8 mouse cellular contexts compared by ENCODE assay signal in genomic region chr3:88553525-88553879, GRCm38 (mm10). TPM values are rescaled to one million over a fixed set of nuclear protein-coding genes. Genes with fewer than 3 reads are reported as not detected.
A peak's percentile ranks its signal among the peaks of the same experiment; 100 is the strongest.
DNase-seq lines count a peak whose midpoint lies in the region; ATAC-seq and TF ChIP-seq lines count a peak whose summit lies in the region.

Ubqln4 (plus strand) TSS chr3:88553758.

- peak; percentile 91 for DNase-seq in CD4-positive helper T cell, adult 2 months (ENCODE audit: low read depth, low spot score)
- DNase-seq in brain, adult 2 months (ENCODE audit: low read depth, low spot score) = peak; percentile 94
- peak; percentile 98 for DNase-seq in forebrain, embryonic 11.5 days (ENCODE audit: low spot score)
- peak; percentile 89 to 94 for DNase-seq in kidney, postnatal 25 days
- peak; percentile 71 to 80 (median 73) for DNase-seq in liver, embryonic 14.5 days (ENCODE audit: low read depth in 3 of 3, low spot score in 3 of 3)
- DNase-seq in neural tube, embryonic 10.5 days (ENCODE audit: extremely low spot score, low spot score) = peak; percentile 97

- peak within 1 kb of the TSS; percentile 92 for H3K9ac ChIP-seq in forebrain, embryonic 11.5 days (ENCODE audit: low read length)
- peak within 1 kb of the TSS; percentile 81 for H3K9ac ChIP-seq in heart, embryonic 15.5 days
- peak within 1 kb of the TSS; percentile 87 for H3K9ac ChIP-seq in liver, embryonic 14.5 days (replicated peaks)
- H3K9ac ChIP-seq in stomach, embryonic 15.5 days = peak within 1 kb of the TSS; percentile 88

- peak within 1 kb of the TSS; percentile 84 for H3K4me3 ChIP-seq in forebrain, embryonic 11.5 days (ENCODE audit: low read depth, low read length)
- peak within 1 kb of the TSS; percentile 96 for H3K4me3 ChIP-seq in heart, embryonic 15.5 days
- peak within 1 kb of the TSS; percentile 88 to 96 for H3K4me3 ChIP-seq in liver, embryonic 14.5 days (ENCODE audit: insufficient read depth in 1 of 2, low read depth in 2 of 2, low read length in 2 of 2)
- peak within 1 kb of the TSS; percentile 85 for H3K4me3 ChIP-seq in stomach, embryonic 15.5 days (replicated peaks)

- H3K27ac ChIP-seq in forebrain, embryonic 11.5 days (ENCODE audit: low read depth, low read length) = peak within 1 kb of the TSS; percentile 93
- H3K27ac ChIP-seq in heart, embryonic 15.5 days = peak within 1 kb of the TSS; percentile 99
- peak within 1 kb of the TSS; percentile 86 for H3K27ac ChIP-seq in liver, embryonic 14.5 days
- peak within 1 kb of the TSS; percentile 98 for H3K27ac ChIP-seq in stomach, embryonic 15.5 days

- TF ChIP-seq CTCF in liver, embryonic 14.5 days (IDR thresholded peaks at IDR 0.05; ENCODE audit: low read depth) = peak; percentile 72

- peak within 1 kb of the TSS; percentile 83 for H3K4me2 ChIP-seq in forebrain, embryonic 11.5 days (ENCODE audit: low read depth, low read length, severe bottlenecking)
- peak within 1 kb of the TSS; percentile 88 for H3K4me2 ChIP-seq in heart, embryonic 15.5 days
- peak within 1 kb of the TSS; percentile 96 for H3K4me2 ChIP-seq in liver, embryonic 14.5 days (ENCODE audit: low read depth)
- peak within 1 kb of the TSS; percentile 75 for H3K4me2 ChIP-seq in stomach, embryonic 15.5 days

- peaks cover 6% of the 10 kb centered on the region; the same call in 1 of the 2 replicates for H3K4me1 ChIP-seq in forebrain, embryonic 11.5 days (replicated peaks; ENCODE audit: control insufficient read depth, insufficient read depth, low read length)
- peaks cover 23% of the 10 kb centered on the region for H3K4me1 ChIP-seq in heart, embryonic 15.5 days (replicated peaks)
- H3K4me1 ChIP-seq in liver, embryonic 14.5 days (replicated peaks; ENCODE audit: control insufficient read depth in 2 of 2, insufficient read depth in 2 of 2, low read length in 1 of 2) = peaks cover 9 to 15% of the 10 kb centered on the region in 2 experiments
- peaks cover 23% of the 10 kb centered on the region for H3K4me1 ChIP-seq in stomach, embryonic 15.5 days

- TF ChIP-seq EP300 in liver, embryonic 14.5 days (IDR thresholded peaks at IDR 0.05; ENCODE audit: low read depth) = no peak

- H3K36me3 ChIP-seq in forebrain, embryonic 11.5 days (ENCODE audit: control insufficient read depth, insufficient read depth, low read length) = peaks cover 15% of the 10 kb centered on the region
- peaks cover 31% of the 10 kb centered on the region for H3K36me3 ChIP-seq in heart, embryonic 15.5 days
- H3K36me3 ChIP-seq in liver, embryonic 14.5 days (replicated peaks; ENCODE audit: control insufficient read depth, insufficient read depth, low read depth) = peaks cover 9% of the 10 kb centered on the region
- H3K36me3 ChIP-seq in stomach, embryonic 15.5 days = peaks cover 19% of the 10 kb centered on the region; the same call in 1 of the 2 replicates

- peak; percentile 92 for ATAC-seq in forebrain, embryonic 11.5 days (replicated peaks; ENCODE audit: low FRiP score)
- peak; percentile 89 for ATAC-seq in heart, embryonic 15.5 days (replicated peaks; ENCODE audit: insufficient number of reproducible peaks, insufficient read depth, low FRiP score, low read depth)
- peak; percentile 83 for ATAC-seq in liver, embryonic 14.5 days (ENCODE audit: insufficient read depth)
- peak; percentile 86 for ATAC-seq in stomach, embryonic 15.5 days (ENCODE audit: insufficient read depth, low FRiP score, low read depth)

- H3K9me3 ChIP-seq in forebrain, embryonic 11.5 days (ENCODE audit: control insufficient read depth, low read length) = no peaks in the 10 kb centered on the region
- H3K9me3 ChIP-seq in heart, embryonic 15.5 days (replicated peaks) = no peaks in the 10 kb centered on the region
- H3K9me3 ChIP-seq in liver, embryonic 14.5 days (ENCODE audit: control insufficient read depth, low read length) = no peaks in the 10 kb centered on the region
- H3K9me3 ChIP-seq in stomach, embryonic 15.5 days = no peaks in the 10 kb centered on the region

- H3K27me3 ChIP-seq in forebrain, embryonic 11.5 days (ENCODE audit: control insufficient read depth, insufficient read depth, low read length) = no peaks in the 10 kb centered on the region
- H3K27me3 ChIP-seq in heart, embryonic 15.5 days = no peaks in the 10 kb centered on the region
- no peaks in the 10 kb centered on the region for H3K27me3 ChIP-seq in liver, embryonic 14.5 days (ENCODE audit: control insufficient read depth, insufficient read depth, low read length)
- no peaks in the 10 kb centered on the region for H3K27me3 ChIP-seq in stomach, embryonic 15.5 days (replicated peaks)

- WGBS in forebrain, embryonic 11.5 days = 0% methylated on average over 31 of the region's 37 CpGs
- WGBS in heart, embryonic 15.5 days = 0% methylated on average over 23 of the region's 37 CpGs
- WGBS in liver, embryonic 14.5 days (ENCODE audit: insufficient replicate concordance) = under 1% methylated on average over 37 of the region's 37 CpGs
- under 1% methylated on average over 26 of the region's 37 CpGs for WGBS in stomach, embryonic 15.5 days

RNA-seq across cellular contexts. Expression of gene Ubqln4, which starts in this region (rescaled TPM):
- polyA plus RNA-seq in forebrain, embryonic 11.5 days (2014; fragmentation: Nextera tagmentation; extraction: Ambion mirVana) = 89.2 and 95.0 TPM in 2 replicates
- polyA plus RNA-seq in heart, embryonic 15.5 days (2015; fragmentation: Nextera tagmentation; extraction: Ambion mirVana) = 30.0 and 34.9 TPM in 2 replicates
- 22.7 and 27.2 TPM in 2 replicates for polyA plus RNA-seq in liver, embryonic 14.5 days (2012; rRNA removed)
- 17.9 and 20.9 TPM in 2 replicates for polyA plus RNA-seq in liver, embryonic 14.5 days (2014; fragmentation: Nextera tagmentation; extraction: Ambion mirVana)
- polyA plus RNA-seq in stomach, embryonic 15.5 days (2015; fragmentation: Nextera tagmentation; extraction: Ambion mirVana) = 40.2 and 40.9 TPM in 2 replicates

Comparison
In these comparisons a context has a peak if more than half of its experiments do, and no peak if none do; other contexts are left out.
1. Peak in every context shown above with its lines: DNase-seq, ATAC-seq, H3K4me3 ChIP-seq and H3K27ac ChIP-seq.